Mouse (Mus musculus) heart, postnatal 0 days (tissue): ENCODE measurements around the gene Epha5. TPM values are rescaled to one million over a fixed set of nuclear protein-coding genes. Genes with fewer than 3 reads are reported as not detected.

ENCODE experiments used
- ATAC-seq: fragments of 200-750 bp; cut with Nextera tagmentation; 2 replicates; pipeline ENCODE4 v1.8.0; 2017; ENCODE audit warnings: low read depth, moderate number of reproducible peaks, moderate library complexity; ENCODE audit not compliant: insufficient read depth
- DNase-seq: peaks from one replicate; pipeline ENCODE4 v3.0.0-alpha.2; 2016; ENCODE audit warnings: low spot score
- H3K27ac ChIP-seq: fragments of 300-500 bp; sonication (generic); 2 replicates; pipeline ENCODE4 v1.5.1; 2014; ENCODE audit warnings: low read depth, mild to moderate bottlenecking
- H3K27me3 ChIP-seq: fragments of 300-500 bp; sonication (generic); 2 replicates; pipeline ENCODE4 v1.6.1; 2014; ENCODE audit warnings: low read length, mixed read lengths; ENCODE audit not compliant: control insufficient read depth, insufficient read depth
- H3K36me3 ChIP-seq: fragments of 300-500 bp; sonication (generic); replicated peaks from 2 replicates; pipeline ENCODE4 v1.6.1; 2014; ENCODE audit warnings: low read length, mixed read lengths; ENCODE audit not compliant: control insufficient read depth, insufficient read depth
- H3K4me1 ChIP-seq: fragments of 300-500 bp; sonication (generic); 2 replicates; pipeline ENCODE4 v1.6.1; 2014; ENCODE audit warnings: antibody characterized with exemption; ENCODE audit not compliant: control insufficient read depth, insufficient read depth
- H3K4me2 ChIP-seq: fragments of 300-500 bp; sonication (generic); 2 replicates; pipeline ENCODE4 v1.6.1; 2014; ENCODE audit warnings: low read depth, mild to moderate bottlenecking, low read length, moderate library complexity
- H3K4me3 ChIP-seq: fragments of 300-500 bp; sonication (generic); 2 replicates; pipeline ENCODE4 v1.5.1; 2014; ENCODE audit warnings: low read depth, low read length
- H3K9ac ChIP-seq: fragments of 300-500 bp; sonication (generic); replicated peaks from 2 replicates; pipeline ENCODE4 v1.6.1; 2014; ENCODE audit warnings: low read depth, low read length, mixed read lengths
- H3K9me3 ChIP-seq: fragments of 300-500 bp; sonication (generic); replicated peaks from 2 replicates; pipeline ENCODE4 v1.6.1; 2016; ENCODE audit warnings: low read length; ENCODE audit not compliant: control insufficient read depth
- CTCF ChIP-seq: IDR thresholded peaks from 2 replicates; pipeline ENCODE4 v1.5.1; 2016; ENCODE audit warnings: antibody characterized with exemption, control low read depth, low read depth
- EP300 ChIP-seq: IDR thresholded peaks from 2 replicates; pipeline ENCODE4 v1.6.1; 2016; ENCODE audit warnings: antibody characterized with exemption, low read depth
- WGBS: fragments of 180-500 bp; shearing (Covaris S2); extraction: QIAGEN DNeasy Blood & Tissue Kit; methylation state at CpG from one replicate; pipeline ENCODE4 v1.1.7; 2014; 5-methylcytosine and 5-hydroxymethylcytosine counted together
- polyA plus RNA-seq: library from polyadenylated mRNA; unstranded; fragments of >200 nt; fragmentation: Nextera tagmentation; extraction: Ambion mirVana; gene quantifications from 2 replicates; pipeline ENCODE4 v1.2.1, GENCODE M21; 2015
- total RNA-seq: library from RNA; depleted of rRNA; stranded (reverse); fragments of >200 nt; gene quantifications from 2 replicates; pipeline ENCODE4 v1.2.3, GENCODE M21; 2014; ENCODE audit warnings: low replicate concordance

The Epha5 gene
- total and polyA plus RNA-seq, 2 experiments from 2014 or later: 0.08 to 0.18 TPM

DNA sequence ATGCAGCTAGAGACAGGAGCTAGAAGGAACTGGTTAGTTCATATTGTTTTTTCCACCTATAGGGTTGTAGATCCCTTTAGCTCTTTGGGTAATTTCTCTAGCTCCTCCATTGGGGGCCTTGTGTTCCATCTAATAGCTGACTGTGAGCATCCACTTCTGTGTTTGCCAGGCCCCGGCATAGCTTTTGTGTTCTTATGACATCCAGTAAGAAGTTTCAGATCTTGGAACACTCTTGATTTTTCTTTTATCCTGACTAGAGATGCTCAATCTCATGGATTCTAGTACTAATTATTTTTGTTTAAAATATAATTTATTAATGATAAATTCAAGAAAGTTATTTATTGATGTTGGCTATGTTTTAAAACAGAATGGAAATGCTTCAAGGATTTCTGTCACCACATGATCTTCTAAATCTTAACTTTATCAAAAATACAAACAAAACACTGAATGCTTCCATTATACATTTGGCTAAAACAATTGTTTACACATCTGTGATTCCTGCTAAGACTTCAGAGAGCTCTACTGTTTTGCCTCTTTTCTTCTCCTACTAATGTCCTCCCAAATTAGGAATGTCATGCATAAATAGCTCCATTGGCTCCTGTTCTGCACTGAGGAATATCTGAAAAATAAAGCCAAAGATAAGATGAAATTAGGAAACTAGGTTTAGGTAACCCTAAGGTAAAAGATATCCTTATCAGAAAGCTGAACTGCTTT, 379.8 kb downstream of the Epha5 start:
- H3K27me3 ChIP-seq: no peaks in the 10 kb centered on the region
- no peak overlapping the region for H3K27ac ChIP-seq
- H3K4me3 ChIP-seq: no peak overlapping the region
- H3K4me1 ChIP-seq: no peaks in the 10 kb centered on the region
- H3K9me3 ChIP-seq: no peaks in the 10 kb centered on the region
- H3K9ac ChIP-seq: no peak overlapping the region
- ATAC-seq: no peak
- no peak for TF ChIP-seq CTCF
- TF ChIP-seq EP300: no peak
- H3K36me3 ChIP-seq: no peaks in the 10 kb centered on the region
- DNase-seq: no peak
- no peak overlapping the region for H3K4me2 ChIP-seq
- 90% methylated on average over 1 of the region's 1 CpGs for WGBS
